Mouse (Mus musculus): Measurements from ENCODE around the gene Dusp22.

DNA sequence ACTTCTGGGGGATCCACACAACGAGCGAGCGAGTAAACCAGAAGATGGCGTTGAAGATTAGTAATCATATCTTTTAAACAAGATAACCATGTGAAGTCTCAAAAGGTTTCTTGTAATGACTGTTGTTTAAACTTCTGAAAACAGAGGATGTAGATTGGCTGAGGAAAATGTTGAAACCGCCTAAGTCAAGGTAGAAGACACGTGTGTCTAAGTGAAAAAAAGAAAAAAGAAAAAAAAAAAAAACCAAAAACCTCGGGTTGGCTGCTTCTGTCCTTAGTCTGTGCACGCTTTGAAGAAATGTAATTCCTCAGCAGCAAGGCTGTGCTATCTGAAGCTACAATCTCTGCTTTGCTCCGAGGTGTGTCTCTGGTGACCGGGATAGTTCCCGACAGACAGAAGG, 87.7 kb downstream of the Dusp22 start:
- TF ChIP-seq POLR2A (IDR thresholded peaks at IDR 0.05; ENCODE audit: low read depth, low read length), result no peak
- no peak for TF ChIP-seq CTCF (IDR thresholded peaks at IDR 0.05; ENCODE audit: extremely low read depth, insufficient read length, insufficient replicate concordance, low read depth, low read length)

Measured in small intestine, adult 2 months (tissue).